Mouse (Mus musculus): ENCODE results near the gene Fgd5. TPM values are rescaled to one million over a fixed set of nuclear protein-coding genes. Genes with fewer than 3 reads are reported as not detected.

Fgd5 gene
- polyA plus RNA-seq, 1 experiment from 2014 or later, result 6.2 TPM

DNA sequence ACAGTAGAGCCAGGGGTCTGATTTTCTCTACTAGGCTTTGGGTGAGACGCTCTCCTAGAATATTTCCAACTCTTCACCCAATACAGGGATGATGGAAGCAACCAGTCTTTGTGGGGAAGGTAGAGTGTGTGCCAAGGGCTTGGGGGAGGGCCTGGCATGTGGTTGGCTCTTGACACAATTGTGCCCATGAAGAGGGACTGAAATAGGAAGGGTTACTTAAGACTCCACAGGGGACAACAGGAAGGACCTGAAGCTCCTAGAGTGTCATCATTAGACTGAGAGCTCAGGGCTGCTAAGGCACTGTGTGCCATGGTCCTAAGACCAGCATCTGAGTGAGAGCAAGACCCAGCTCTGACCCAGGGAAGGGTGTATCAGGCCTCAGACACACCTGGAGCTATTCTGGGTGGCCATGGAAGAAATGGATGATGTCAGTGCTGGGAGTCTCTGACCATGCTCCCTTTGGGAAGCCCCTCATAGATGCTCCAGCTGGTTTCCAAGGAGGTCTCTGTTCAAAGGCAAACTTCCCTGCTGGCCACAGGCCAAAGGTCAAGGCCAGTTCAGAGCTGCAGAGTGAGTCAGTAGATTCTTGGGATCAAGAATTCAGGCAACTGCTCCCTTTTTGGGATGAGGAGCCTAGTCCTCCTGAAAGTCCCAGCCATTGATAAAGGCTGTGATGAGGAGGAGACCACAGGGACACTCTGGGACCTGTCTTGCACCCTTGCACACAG, 24.0 kb downstream of the Fgd5 start:
- Histone ChIP-seq H3K9ac (ENCODE audit: low read length) (no peak overlapping the region), H3K4me3 (ENCODE audit: low read depth, low read length) (no peak overlapping the region), H3K4me2 (ENCODE audit: low read depth) (no peak overlapping the region), H3K4me1 (ENCODE audit: control insufficient read depth, insufficient read depth, low read length) (peaks cover 12% of the 10 kb centered on the region; the same call in 1 of the 2 replicates), H3K9me3 (ENCODE audit: control insufficient read depth, low read length) (no peaks in the 10 kb centered on the region), H3K27ac (ENCODE audit: low read depth, low read length) (no peak overlapping the region), H3K36me3 (ENCODE audit: control insufficient read depth, insufficient read depth, low read length) (no peaks in the 10 kb centered on the region), H3K27me3 (ENCODE audit: control insufficient read depth, insufficient read depth, low read length) (no peaks in the 10 kb centered on the region)
- no peak for ATAC-seq (ENCODE audit: insufficient read depth, low FRiP score, low TSS enrichment)
- 100% methylated on average over 1 of the region's 1 CpGs for WGBS
- no peak for DNase-seq (ENCODE audit: low spot score)

DNA sequence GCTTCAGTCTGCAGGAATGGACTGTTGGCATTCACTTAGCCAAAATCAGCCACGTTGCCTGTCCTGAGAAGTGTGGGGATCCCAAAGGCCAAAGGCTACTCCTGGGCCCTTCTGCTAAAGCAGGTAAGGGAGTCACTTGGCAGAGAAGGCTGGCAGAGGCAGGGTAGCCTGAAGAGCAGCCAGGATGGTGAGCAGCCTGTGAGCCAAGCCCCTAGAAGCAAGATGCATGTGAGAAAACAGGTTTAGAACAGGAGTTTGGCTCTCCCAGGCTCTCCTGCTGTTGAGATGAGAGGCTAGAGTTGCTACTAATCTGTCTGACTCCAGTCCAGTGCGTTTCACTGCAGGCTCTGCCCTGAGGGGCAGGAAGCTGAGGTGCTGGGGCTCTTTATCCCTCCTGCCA, 25.0 kb downstream of the Fgd5 start:
- Histone ChIP-seq H3K4me1 (ENCODE audit: control insufficient read depth, insufficient read depth, low read length) (peaks cover 12% of the 10 kb centered on the region; the same call in 1 of the 2 replicates), H3K27me3 (ENCODE audit: control insufficient read depth, insufficient read depth, low read length) (no peaks in the 10 kb centered on the region), H3K9ac (ENCODE audit: low read length) (no peak overlapping the region; the same call in 1 of the 2 replicates), H3K36me3 (ENCODE audit: control insufficient read depth, insufficient read depth, low read length) (no peaks in the 10 kb centered on the region), H3K9me3 (ENCODE audit: control insufficient read depth, low read length) (no peaks in the 10 kb centered on the region), H3K27ac (ENCODE audit: low read depth, low read length) (no peak overlapping the region), H3K4me2 (ENCODE audit: low read depth) (no peak overlapping the region), H3K4me3 (ENCODE audit: low read depth, low read length) (no peak overlapping the region)
- ATAC-seq (ENCODE audit: insufficient read depth, low FRiP score, low TSS enrichment) (no peak), DNase-seq (ENCODE audit: low spot score) (no peak)
- WGBS, result 34% methylated on average over 2 of the region's 2 CpGs

DNA sequence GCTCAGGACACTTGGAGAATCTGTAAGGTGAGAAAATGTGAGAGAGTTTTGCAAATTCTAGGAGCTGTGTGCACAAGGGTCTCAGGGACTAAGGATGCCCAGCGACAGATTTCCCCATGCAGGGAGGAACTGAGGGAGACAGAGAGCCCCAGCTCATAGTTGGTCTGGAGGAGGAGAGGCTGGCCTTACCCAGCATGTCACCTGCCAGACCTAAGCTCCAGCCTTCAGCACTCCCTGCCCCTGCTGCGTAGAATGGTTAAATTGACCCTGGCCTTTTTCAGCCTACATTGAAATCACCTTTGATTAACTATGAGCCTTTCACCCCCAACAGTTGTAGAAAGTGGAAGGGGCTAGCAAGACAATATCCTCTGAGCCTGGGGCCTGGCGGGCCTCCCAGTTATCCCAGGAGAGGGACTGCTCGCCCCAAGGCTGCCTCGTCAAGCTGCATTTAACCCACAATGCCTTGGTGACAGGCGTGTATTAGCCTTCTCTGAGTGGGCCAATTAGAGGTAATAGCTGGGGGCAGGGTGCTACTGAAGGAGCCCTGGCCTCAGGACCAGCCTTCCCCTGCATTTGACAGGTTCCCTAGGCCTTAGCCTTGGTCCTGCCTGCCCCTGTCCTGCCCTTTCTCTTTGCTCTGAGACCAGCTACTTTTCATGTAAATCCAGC, 25.6 kb downstream of the Fgd5 start:
- 19% methylated on average over 6 of the region's 6 CpGs for WGBS
- ATAC-seq (ENCODE audit: insufficient read depth, low FRiP score, low TSS enrichment) (peak; percentile 50; the same call in 1 of the 2 replicates), DNase-seq (ENCODE audit: low spot score) (peak; percentile 58)
- H3K9me3 ChIP-seq (ENCODE audit: control insufficient read depth, low read length), result no peaks in the 10 kb centered on the region
- no peaks in the 10 kb centered on the region for H3K27me3 ChIP-seq (ENCODE audit: control insufficient read depth, insufficient read depth, low read length)
- H3K4me3 ChIP-seq (ENCODE audit: low read depth, low read length), result no peak overlapping the region
- no peak overlapping the region for H3K27ac ChIP-seq (ENCODE audit: low read depth, low read length)
- no peak overlapping the region for H3K4me2 ChIP-seq (ENCODE audit: low read depth)
- no peak overlapping the region for H3K9ac ChIP-seq (ENCODE audit: low read length)
- H3K4me1 ChIP-seq (ENCODE audit: control insufficient read depth, insufficient read depth, low read length), result peaks cover 12% of the 10 kb centered on the region; the same call in 1 of the 2 replicates
- H3K36me3 ChIP-seq (ENCODE audit: control insufficient read depth, insufficient read depth, low read length), result no peaks in the 10 kb centered on the region

DNA sequence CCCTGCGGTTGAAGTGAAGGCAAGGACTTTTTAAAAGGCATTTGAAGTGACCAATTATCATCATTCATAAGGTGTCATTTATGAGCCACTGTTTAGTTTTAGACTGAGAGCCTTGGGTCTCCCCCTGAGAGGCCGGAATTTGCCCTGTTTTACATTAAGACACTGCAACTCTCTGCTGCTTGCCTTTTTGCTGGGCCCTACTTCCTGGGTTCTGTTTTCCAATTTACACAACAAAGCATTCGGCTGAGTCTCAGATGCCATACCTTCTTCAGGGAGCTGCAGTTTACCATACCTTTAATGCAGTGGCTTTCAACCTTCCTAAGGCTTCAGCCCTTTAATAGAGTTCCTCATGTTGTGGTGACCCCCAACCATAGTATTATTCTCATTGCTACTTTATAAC, 26.1 kb downstream of the Fgd5 start:
- H3K36me3 ChIP-seq (ENCODE audit: control insufficient read depth, insufficient read depth, low read length), result no peaks in the 10 kb centered on the region
- H3K4me3 ChIP-seq (ENCODE audit: low read depth, low read length), result no peak overlapping the region
- H3K9ac ChIP-seq (ENCODE audit: low read length), result no peak overlapping the region
- H3K4me1 ChIP-seq (ENCODE audit: control insufficient read depth, insufficient read depth, low read length), result peaks cover 12% of the 10 kb centered on the region; the same call in 1 of the 2 replicates
- no peak overlapping the region for H3K27ac ChIP-seq (ENCODE audit: low read depth, low read length)
- H3K27me3 ChIP-seq (ENCODE audit: control insufficient read depth, insufficient read depth, low read length), result no peaks in the 10 kb centered on the region
- DNase-seq (ENCODE audit: low spot score) (no peak), ATAC-seq (ENCODE audit: insufficient read depth, low FRiP score, low TSS enrichment) (no peak)
- no peaks in the 10 kb centered on the region for H3K9me3 ChIP-seq (ENCODE audit: control insufficient read depth, low read length)
- no peak overlapping the region for H3K4me2 ChIP-seq (ENCODE audit: low read depth)
- WGBS, result 22% methylated on average over 3 of the region's 3 CpGs

DNA sequence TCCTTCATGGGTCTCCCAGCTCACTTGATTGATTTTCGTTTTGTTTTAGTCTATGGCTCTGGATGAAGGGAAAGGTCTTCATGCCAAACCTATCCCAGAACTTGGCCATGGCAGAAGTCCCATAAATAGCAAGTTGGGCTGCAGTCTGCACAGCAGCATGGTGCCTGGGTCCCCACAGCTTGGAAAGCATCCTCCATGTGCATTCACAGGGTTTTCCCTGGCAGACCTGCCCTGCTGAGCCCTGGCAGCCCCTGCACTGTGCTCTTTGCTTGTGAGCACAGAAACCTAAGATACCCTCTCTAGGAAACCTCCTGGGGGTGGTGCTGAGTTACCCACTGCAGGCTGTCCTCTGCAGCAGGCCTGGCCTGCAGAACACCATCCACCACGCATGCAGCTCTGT, 32.2 kb downstream of the Fgd5 start:
- no peaks in the 10 kb centered on the region for H3K36me3 ChIP-seq (ENCODE audit: control insufficient read depth, insufficient read depth, low read length)
- H3K27me3 ChIP-seq (ENCODE audit: control insufficient read depth, insufficient read depth, low read length), result no peaks in the 10 kb centered on the region
- H3K4me3 ChIP-seq (ENCODE audit: low read depth, low read length), result no peak overlapping the region
- 83% methylated on average over 2 of the region's 2 CpGs for WGBS
- ATAC-seq (ENCODE audit: insufficient read depth, low FRiP score, low TSS enrichment) (no peak), DNase-seq (ENCODE audit: low spot score) (no peak)
- no peak overlapping the region for H3K27ac ChIP-seq (ENCODE audit: low read depth, low read length)
- no peaks in the 10 kb centered on the region for H3K4me1 ChIP-seq (ENCODE audit: control insufficient read depth, insufficient read depth, low read length)
- no peak overlapping the region for H3K4me2 ChIP-seq (ENCODE audit: low read depth)
- no peak overlapping the region for H3K9ac ChIP-seq (ENCODE audit: low read length)
- no peaks in the 10 kb centered on the region for H3K9me3 ChIP-seq (ENCODE audit: control insufficient read depth, low read length)

DNA sequence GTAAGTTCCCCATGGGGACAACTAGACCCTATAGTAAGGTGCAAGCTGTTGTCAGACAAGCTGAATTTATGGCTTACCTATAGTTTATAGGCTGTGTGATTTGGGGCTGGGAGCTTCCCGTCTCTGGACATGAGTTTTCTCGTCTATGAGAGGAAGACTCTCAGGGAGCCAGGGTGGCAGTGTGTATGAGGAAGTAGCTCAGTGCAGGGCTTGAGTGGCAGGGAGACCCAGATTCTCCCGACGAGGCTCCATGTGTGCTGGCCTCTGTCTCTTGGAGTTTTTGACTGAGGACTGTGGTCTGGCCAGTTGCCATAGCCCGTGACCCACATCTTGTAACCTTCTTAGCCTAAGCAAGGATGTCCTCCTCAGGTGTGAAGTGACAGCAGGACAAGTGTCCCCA, 33.7 kb downstream of the Fgd5 start:
- H3K4me1 ChIP-seq (ENCODE audit: control insufficient read depth, insufficient read depth, low read length), result no peaks in the 10 kb centered on the region
- no peaks in the 10 kb centered on the region for H3K9me3 ChIP-seq (ENCODE audit: control insufficient read depth, low read length)
- no peak overlapping the region for H3K4me3 ChIP-seq (ENCODE audit: low read depth, low read length)
- no peak overlapping the region for H3K4me2 ChIP-seq (ENCODE audit: low read depth)
- 78% methylated on average over 5 of the region's 5 CpGs for WGBS
- no peaks in the 10 kb centered on the region for H3K27me3 ChIP-seq (ENCODE audit: control insufficient read depth, insufficient read depth, low read length)
- DNase-seq (ENCODE audit: low spot score) (no peak), ATAC-seq (ENCODE audit: insufficient read depth, low FRiP score, low TSS enrichment) (no peak)
- H3K27ac ChIP-seq (ENCODE audit: low read depth, low read length), result no peak overlapping the region
- H3K36me3 ChIP-seq (ENCODE audit: control insufficient read depth, insufficient read depth, low read length), result no peaks in the 10 kb centered on the region
- H3K9ac ChIP-seq (ENCODE audit: low read length), result no peak overlapping the region

DNA sequence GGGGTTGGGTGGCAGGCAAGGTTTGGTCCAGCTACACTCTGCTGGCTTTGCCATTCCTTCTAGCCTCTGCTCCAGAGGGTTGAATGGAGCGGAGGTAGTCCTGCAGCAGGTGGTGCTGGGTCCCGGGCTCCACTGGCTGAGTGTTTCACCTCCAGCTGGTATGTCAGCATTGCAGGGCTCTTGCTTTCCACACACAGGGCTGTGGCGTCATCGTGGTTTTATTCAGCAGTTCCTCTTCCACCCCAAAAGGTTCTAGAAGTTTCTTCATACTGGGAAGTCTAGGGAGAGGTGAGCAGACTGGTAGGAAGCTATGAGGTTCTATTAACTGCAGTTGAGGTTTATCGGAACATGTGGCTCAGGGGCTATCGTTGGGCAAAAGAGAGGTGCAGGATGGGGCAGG, 34.4 kb downstream of the Fgd5 start:
- Histone ChIP-seq H3K9ac (ENCODE audit: low read length) (no peak overlapping the region), H3K4me3 (ENCODE audit: low read depth, low read length) (no peak overlapping the region), H3K27ac (ENCODE audit: low read depth, low read length) (no peak overlapping the region), H3K4me1 (ENCODE audit: control insufficient read depth, insufficient read depth, low read length) (no peaks in the 10 kb centered on the region), H3K36me3 (ENCODE audit: control insufficient read depth, insufficient read depth, low read length) (no peaks in the 10 kb centered on the region), H3K27me3 (ENCODE audit: control insufficient read depth, insufficient read depth, low read length) (no peaks in the 10 kb centered on the region), H3K9me3 (ENCODE audit: control insufficient read depth, low read length) (no peaks in the 10 kb centered on the region), H3K4me2 (ENCODE audit: low read depth) (no peak overlapping the region)
- ATAC-seq (ENCODE audit: insufficient read depth, low FRiP score, low TSS enrichment) (no peak), DNase-seq (ENCODE audit: low spot score) (no peak)
- WGBS, result 95% methylated on average over 6 of the region's 6 CpGs

DNA sequence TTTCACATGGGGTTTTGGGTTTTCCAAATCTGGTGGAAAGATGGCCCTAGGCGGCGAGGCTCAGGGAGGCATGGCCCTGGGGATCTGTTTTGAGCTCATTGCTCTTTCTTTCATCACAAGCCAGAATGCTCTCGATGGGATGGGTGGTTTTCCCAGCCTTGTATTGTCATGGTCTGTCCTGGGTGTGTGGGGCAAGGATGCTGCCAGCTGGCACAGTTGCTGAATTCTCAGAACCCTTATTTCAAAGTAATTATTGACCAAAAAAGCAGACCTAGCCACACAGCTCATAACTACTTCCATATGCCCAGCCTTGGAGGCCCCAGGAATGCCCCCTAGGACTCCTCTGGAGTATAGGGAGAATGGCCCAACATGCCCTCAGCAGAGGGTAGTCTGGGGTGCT, 34.9 kb downstream of the Fgd5 start:
- no peak for ATAC-seq (ENCODE audit: insufficient read depth, low FRiP score, low TSS enrichment)
- Histone ChIP-seq H3K4me3 (ENCODE audit: low read depth, low read length) (no peak overlapping the region), H3K27me3 (ENCODE audit: control insufficient read depth, insufficient read depth, low read length) (no peaks in the 10 kb centered on the region), H3K9ac (ENCODE audit: low read length) (no peak overlapping the region), H3K9me3 (ENCODE audit: control insufficient read depth, low read length) (no peaks in the 10 kb centered on the region), H3K27ac (ENCODE audit: low read depth, low read length) (no peak overlapping the region), H3K36me3 (ENCODE audit: control insufficient read depth, insufficient read depth, low read length) (no peaks in the 10 kb centered on the region), H3K4me2 (ENCODE audit: low read depth) (no peak overlapping the region), H3K4me1 (ENCODE audit: control insufficient read depth, insufficient read depth, low read length) (no peaks in the 10 kb centered on the region)
- WGBS, result 87% methylated on average over 3 of the region's 3 CpGs
- no peak for DNase-seq (ENCODE audit: low spot score)

DNA sequence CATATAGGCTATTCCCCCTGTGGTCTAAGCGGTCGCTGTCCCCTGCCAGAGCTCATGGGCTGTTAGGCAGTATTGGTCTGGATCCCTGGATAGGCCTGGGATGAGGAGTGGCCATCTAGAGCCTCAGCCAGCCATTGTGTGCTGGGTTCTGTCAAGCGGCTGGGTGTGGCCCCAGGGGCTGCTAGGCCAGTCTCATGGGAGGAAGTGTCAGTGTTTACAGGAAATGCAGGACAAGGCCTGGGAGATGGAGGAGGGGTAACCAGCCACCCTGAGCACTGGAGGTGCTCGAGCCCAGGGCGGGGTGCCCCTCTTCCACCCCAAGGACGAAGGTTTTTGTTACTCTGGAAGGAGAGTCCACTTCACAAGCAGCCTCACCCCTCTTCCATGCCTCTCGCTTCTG, 36.3 kb downstream of the Fgd5 start:
- Histone ChIP-seq H3K27me3 (ENCODE audit: control insufficient read depth, insufficient read depth, low read length) (no peaks in the 10 kb centered on the region), H3K27ac (ENCODE audit: low read depth, low read length) (no peak overlapping the region), H3K36me3 (ENCODE audit: control insufficient read depth, insufficient read depth, low read length) (no peaks in the 10 kb centered on the region), H3K4me1 (ENCODE audit: control insufficient read depth, insufficient read depth, low read length) (no peaks in the 10 kb centered on the region), H3K4me2 (ENCODE audit: low read depth) (no peak overlapping the region), H3K9me3 (ENCODE audit: control insufficient read depth, low read length) (no peaks in the 10 kb centered on the region), H3K9ac (ENCODE audit: low read length) (no peak overlapping the region), H3K4me3 (ENCODE audit: low read depth, low read length) (no peak overlapping the region)
- no peak for DNase-seq (ENCODE audit: low spot score)
- ATAC-seq (ENCODE audit: insufficient read depth, low FRiP score, low TSS enrichment), result no peak
- WGBS, result 76% methylated on average over 7 of the region's 7 CpGs

Data from neural tube, embryonic 11.5 days (tissue).